Mouse (Mus musculus): Measurements from ENCODE around the gene Nme6. TPM values are rescaled to one million over a fixed set of nuclear protein-coding genes. Genes with fewer than 3 reads are reported as not detected.
"Not testable (repeated sequence)": the region's sequence is repeated elsewhere in the genome, so short reads cannot be mapped to it uniquely, and the experiment has no call there.

The Nme6 gene
- total RNA-seq (2015) (12.2 and 20.4 TPM in 2 replicates), total RNA-seq (2017) (6.8 and 16.1 TPM in 2 replicates)

- peak; percentile 97 for ATAC-seq (ENCODE audit: poor library complexity, severe bottlenecking)
These were observed at the start of gene Nme6 for GRCm38 (mm10) chr9:109832391-109833087. Gene Nme6, plus strand, starts transcription at chr9:109832749.

- not testable (repeated sequence) for ATAC-seq (ENCODE audit: poor library complexity, severe bottlenecking)
These were observed 42.0 kb upstream of the Nme6 start, which contains the start of gene Fbxw27 for GRCm38 (mm10) chr9:109790570-109790969. Gene Fbxw27, minus strand, starts transcription at chr9:109790670.

GRCm38 (mm10) chr9:109795221-109795620 lies 37.3 kb upstream of the Nme6 start:
- ATAC-seq (ENCODE audit: poor library complexity, severe bottlenecking): no peak

- ATAC-seq (ENCODE audit: poor library complexity, severe bottlenecking): no peak
These were observed 36.7 kb upstream of the Nme6 start for GRCm38 (mm10) chr9:109795811-109796210.

GRCm38 (mm10) chr9:109798051-109798450 lies 34.5 kb upstream of the Nme6 start:
- ATAC-seq (ENCODE audit: poor library complexity, severe bottlenecking): no peak

GRCm38 (mm10) chr9:109805596-109805995 lies 27.0 kb upstream of the Nme6 start:
- ATAC-seq (ENCODE audit: poor library complexity, severe bottlenecking): not testable (repeated sequence)

GRCm38 (mm10) chr9:109806260-109806659 lies 26.3 kb upstream of the Nme6 start:
- ATAC-seq (ENCODE audit: poor library complexity, severe bottlenecking): no peak

GRCm38 (mm10) chr9:109806695-109807293 lies 25.8 kb upstream of the Nme6 start:
- ATAC-seq (ENCODE audit: poor library complexity, severe bottlenecking): no peak

- 0 out of 2 replicates have a peak, but pooled peaks have one; percentile 33 for ATAC-seq (ENCODE audit: poor library complexity, severe bottlenecking)
These were observed 24.7 kb upstream of the Nme6 start for GRCm38 (mm10) chr9:109807898-109808297.

- ATAC-seq (ENCODE audit: poor library complexity, severe bottlenecking): no peak
These were observed 20.6 kb upstream of the Nme6 start, which contains the start of gene Spink8 for GRCm38 (mm10) chr9:109811980-109812379. Gene Spink8, plus strand, starts transcription at chr9:109812280.

GRCm38 (mm10) chr9:109813424-109813823 lies 19.1 kb upstream of the Nme6 start:
- ATAC-seq (ENCODE audit: poor library complexity, severe bottlenecking): no peak

GRCm38 (mm10) chr9:109816341-109816740 lies 16.2 kb upstream of the Nme6 start:
- no peak for ATAC-seq (ENCODE audit: poor library complexity, severe bottlenecking)

GRCm38 (mm10) chr9:109825739-109826138 lies 6.8 kb upstream of the Nme6 start:
- ATAC-seq (ENCODE audit: poor library complexity, severe bottlenecking): no peak

GRCm38 (mm10) chr9:109826181-109826580 lies 6.4 kb upstream of the Nme6 start:
- ATAC-seq (ENCODE audit: poor library complexity, severe bottlenecking): no peak

GRCm38 (mm10) chr9:109833088-109833412 lies 501 bp downstream of the Nme6 start:
- peak; percentile 3; the same call in 1 of the 2 replicates for ATAC-seq (ENCODE audit: poor library complexity, severe bottlenecking)

GRCm38 (mm10) chr9:109849312-109849758 lies 16.8 kb downstream of the Nme6 start, which contains the start of gene Camp:
Gene Camp, minus strand, starts transcription at chr9:109849617.
- peak; percentile 76 for ATAC-seq (ENCODE audit: poor library complexity, severe bottlenecking)

GRCm38 (mm10) chr9:109850099-109850498 lies 17.6 kb downstream of the Nme6 start:
- ATAC-seq (ENCODE audit: poor library complexity, severe bottlenecking): no peak

- ATAC-seq (ENCODE audit: poor library complexity, severe bottlenecking): peak; percentile 87
These were observed 21.8 kb downstream of the Nme6 start for GRCm38 (mm10) chr9:109854341-109854740.

- no peak for ATAC-seq (ENCODE audit: poor library complexity, severe bottlenecking)
These were observed 23.4 kb downstream of the Nme6 start for GRCm38 (mm10) chr9:109855947-109856346.

GRCm38 (mm10) chr9:109862397-109863044 lies 30.0 kb downstream of the Nme6 start:
- peak; percentile 87 for ATAC-seq (ENCODE audit: poor library complexity, severe bottlenecking)

- ATAC-seq (ENCODE audit: poor library complexity, severe bottlenecking): no peak
These were observed 30.5 kb downstream of the Nme6 start for GRCm38 (mm10) chr9:109863085-109863484.

GRCm38 (mm10) chr9:109866218-109866617 lies 33.7 kb downstream of the Nme6 start:
- no peak for ATAC-seq (ENCODE audit: poor library complexity, severe bottlenecking)

Measured in megakaryocyte, adult 5-6 weeks (primary cell).